In genomic region chr5:59715457-59715856, GRCm38 (mm10) we compare ENCODE assay signal across 21 mouse cellular contexts.
DNase-seq lines count a peak whose midpoint lies in the region; ATAC-seq and TF ChIP-seq lines count a peak whose summit lies in the region.
"Had no signal": no experiment of that assay in that cellular context is flagged by ENCODE, and none has a peak within 500 bp of the region (broad histone marks: within the 10 kb centered on the region; RNA-seq: fewer than 3 reads in every experiment).

No protein-coding gene starts in this region.

- H3K36me3 ChIP-seq in forebrain, postnatal 0 days (ENCODE audit: insufficient read depth), result no peaks in the 10 kb centered on the region
- no peaks in the 10 kb centered on the region for H3K36me3 ChIP-seq in forebrain, embryonic 12.5 days (replicated peaks)
- H3K36me3 ChIP-seq: embryonic facial prominence, embryonic 15.5 days; heart, embryonic 10.5 days; hindbrain, embryonic 12.5 days; limb, embryonic 13.5 days; stomach, embryonic 15.5 days had no signal

- no peak for ATAC-seq in forebrain, postnatal 0 days
- ATAC-seq in forebrain, embryonic 12.5 days (ENCODE audit: low FRiP score), result no peak
- ATAC-seq: intestine, embryonic 16.5 days; lung, postnatal 0 days had no signal

- no peaks in the 10 kb centered on the region for H3K4me1 ChIP-seq in forebrain, postnatal 0 days (ENCODE audit: insufficient read depth)
- H3K4me1 ChIP-seq in forebrain, embryonic 12.5 days, result no peaks in the 10 kb centered on the region
- H3K4me1 ChIP-seq: embryonic facial prominence, embryonic 15.5 days; heart, embryonic 10.5 days; hindbrain, embryonic 12.5 days; limb, embryonic 13.5 days; stomach, embryonic 15.5 days had no signal

- H3K27me3 ChIP-seq in forebrain, postnatal 0 days (ENCODE audit: insufficient read depth, low read length), result no peaks in the 10 kb centered on the region
- no peaks in the 10 kb centered on the region for H3K27me3 ChIP-seq in forebrain, embryonic 12.5 days
- H3K27me3 ChIP-seq: embryonic facial prominence, embryonic 15.5 days; hindbrain, embryonic 12.5 days; limb, embryonic 13.5 days; stomach, embryonic 15.5 days had no signal

- WGBS in forebrain, postnatal 0 days, result 59% methylated on average over 2 of the region's 2 CpGs
- 75% methylated on average over 2 of the region's 2 CpGs for WGBS in forebrain, embryonic 12.5 days

- H3K9ac ChIP-seq in forebrain, postnatal 0 days, result no peak overlapping the region
- H3K9ac ChIP-seq in forebrain, embryonic 12.5 days, result no peak overlapping the region
- H3K9ac ChIP-seq: embryonic facial prominence, embryonic 15.5 days; hindbrain, embryonic 12.5 days; limb, embryonic 13.5 days; liver, embryonic 14.5 days; stomach, embryonic 15.5 days had no signal

- DNase-seq in forebrain, postnatal 0 days, result peak; percentile 6
- DNase-seq in layer of hippocampus, adult 2 months (ENCODE audit: low spot score in 2 of 2), result peak; percentile 11 to 13
- DNase-seq in layer of hippocampus, postnatal 10 days (ENCODE audit: low spot score in 2 of 2), result no peak
- DNase-seq in brain, embryonic 14.5 days (ENCODE audit: low read depth), result peak; percentile 44
- peak; percentile 10 for DNase-seq in layer of hippocampus, adult 9-10 months (ENCODE audit: low spot score)
- DNase-seq in spleen, postnatal 36 days (ENCODE audit: low spot score in 2 of 2), result no peak
- DNase-seq: adrenal gland, postnatal 36 days; gastrocnemius, postnatal 36 days; heart, postnatal 10 days; kidney, postnatal 14 days; spleen, adult 18-20 months had no signal

- no peak for TF ChIP-seq CTCF in forebrain, postnatal 0 days (IDR thresholded peaks at IDR 0.05; ENCODE audit: low read depth)
- TF ChIP-seq CTCF in layer of hippocampus, adult 2 months (conservative IDR thresholded peaks at IDR 0.05), result no peak
- no peak for TF ChIP-seq CTCF in brain, embryonic 14.5 days (IDR thresholded peaks at IDR 0.05; ENCODE audit: borderline replicate concordance, extremely low read depth, insufficient read depth, insufficient read length)

- H3K4me3 ChIP-seq in forebrain, postnatal 0 days (ENCODE audit: low read depth, low read length), result no peak overlapping the region
- H3K4me3 ChIP-seq in forebrain, embryonic 12.5 days (replicated peaks), result no peak overlapping the region
- no peak overlapping the region for H3K4me3 ChIP-seq in layer of hippocampus, adult 2 months
- H3K4me3 ChIP-seq: embryonic facial prominence, embryonic 15.5 days; heart, embryonic 10.5 days; hindbrain, embryonic 12.5 days; left cerebral cortex, adult 2 months; limb, embryonic 13.5 days; stomach, embryonic 15.5 days had no signal

- H3K9me3 ChIP-seq in forebrain, postnatal 0 days (ENCODE audit: low read length), result no peaks in the 10 kb centered on the region
- no peaks in the 10 kb centered on the region for H3K9me3 ChIP-seq in forebrain, embryonic 12.5 days
- H3K9me3 ChIP-seq: embryonic facial prominence, embryonic 15.5 days; heart, embryonic 10.5 days; hindbrain, embryonic 12.5 days; limb, embryonic 13.5 days; stomach, embryonic 15.5 days had no signal

- TF ChIP-seq POLR2A in brain, embryonic 14.5 days (IDR thresholded peaks at IDR 0.05; ENCODE audit: borderline replicate concordance, extremely low read depth, insufficient read depth, insufficient read length, poor library complexity, severe bottlenecking), result no peak

- H3K4me2 ChIP-seq in forebrain, postnatal 0 days (ENCODE audit: low read depth), result no peak overlapping the region
- H3K4me2 ChIP-seq in forebrain, embryonic 12.5 days, result no peak overlapping the region
- H3K4me2 ChIP-seq: embryonic facial prominence, embryonic 15.5 days; hindbrain, embryonic 12.5 days; limb, embryonic 13.5 days; stomach, embryonic 15.5 days had no signal

- no peak overlapping the region for H3K27ac ChIP-seq in forebrain, postnatal 0 days (ENCODE audit: low read depth, low read length)
- H3K27ac ChIP-seq in forebrain, embryonic 12.5 days, result no peak overlapping the region
- no peak overlapping the region for H3K27ac ChIP-seq in layer of hippocampus, adult 2 months
- H3K27ac ChIP-seq: embryonic facial prominence, embryonic 15.5 days; heart, embryonic 10.5 days; hindbrain, embryonic 12.5 days; left cerebral cortex, adult 2 months; limb, embryonic 13.5 days; liver, embryonic 14.5 days; stomach, embryonic 15.5 days had no signal

Comparison
In these comparisons a context has a peak if more than half of its experiments do, and no peak if none do; other contexts are left out.
1. DNase-seq: peak in forebrain, postnatal 0 days (single experiment), layer of hippocampus, adult 2 months (2 of 2), brain, embryonic 14.5 days (single experiment) and layer of hippocampus, adult 9-10 months (single experiment); none in layer of hippocampus, postnatal 10 days (0 of 2) and spleen, postnatal 36 days (0 of 2).